In the genomic region with DNA sequence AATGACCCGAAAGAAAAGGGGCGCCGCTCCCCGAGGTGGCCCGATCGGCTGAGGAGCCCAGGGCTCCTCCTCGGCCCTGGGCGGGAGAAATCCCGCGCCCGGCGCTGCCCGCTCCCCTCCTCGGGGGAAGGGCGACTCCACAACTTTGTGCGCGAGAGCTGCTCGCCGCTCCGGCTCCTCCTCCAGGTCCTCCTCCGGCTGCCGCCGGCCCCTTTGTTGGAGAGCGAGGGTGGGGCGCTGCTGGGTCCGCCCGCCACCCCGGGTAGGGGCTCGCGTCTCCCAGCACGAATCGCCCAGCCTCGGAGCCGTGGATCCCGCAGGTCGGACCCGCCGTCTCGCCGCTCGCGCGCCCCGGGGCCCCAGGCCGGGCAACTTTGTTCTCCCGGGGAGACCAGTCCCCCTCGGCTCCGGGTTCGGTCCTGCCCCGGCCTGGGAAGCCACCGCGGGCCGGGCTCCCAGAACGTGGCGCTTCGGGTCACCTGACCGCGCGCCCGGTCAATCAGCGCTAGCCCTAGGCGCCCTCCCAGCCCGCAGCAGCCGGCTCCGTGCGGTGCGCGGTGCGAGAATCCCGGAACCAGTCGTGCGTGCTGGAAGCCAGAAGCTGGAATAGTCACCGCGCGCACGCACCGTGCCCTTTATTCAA, we compare ENCODE assay signal across 8 mouse cellular contexts. TPM values are rescaled to one million over a fixed set of nuclear protein-coding genes. Genes with fewer than 3 reads are reported as not detected.
DNase-seq lines count a peak whose midpoint lies in the region; ATAC-seq lines count a peak whose summit lies in the region.

A gene (minus strand): TSS at position 337 of the 643 bp plus-strand sequence.

- ATAC-seq in hindbrain, embryonic 14.5 days (ENCODE audit: low FRiP score), result peak; percentile 82
- ATAC-seq in megakaryocyte-erythroid progenitor cell, adult 5-6 weeks (replicated peaks; ENCODE audit: low FRiP score, low TSS enrichment, poor library complexity, severe bottlenecking), result peak; percentile 60
- no peak for ATAC-seq in erythroid progenitor cell, adult 5-6 weeks (replicated peaks; ENCODE audit: low FRiP score, poor library complexity, severe bottlenecking)

- peak within 1 kb of the TSS; percentile 72 for H3K4me3 ChIP-seq in hindbrain, embryonic 14.5 days (replicated peaks; ENCODE audit: low read length)

- intact Hi-C loops in left cerebral cortex, postnatal 14 days (cut with DNase I), result loop anchor here (5.0 kb wide), 1 partner anchor 48 kb away; no protein-coding TSS in a partner anchor

- WGBS in hindbrain, embryonic 14.5 days, result under 1% methylated on average over 67 of the region's 77 CpGs

- peak within 1 kb of the TSS; percentile 84 for H3K4me2 ChIP-seq in hindbrain, embryonic 14.5 days (replicated peaks)

- no peaks in the 10 kb centered on the region for H3K9me3 ChIP-seq in hindbrain, embryonic 14.5 days (ENCODE audit: control insufficient read depth, low read length)

- peak within 1 kb of the TSS; percentile 69 for H3K9ac ChIP-seq in hindbrain, embryonic 14.5 days

- no peaks in the 10 kb centered on the region for H3K36me3 ChIP-seq in hindbrain, embryonic 14.5 days (replicated peaks; ENCODE audit: control insufficient read depth, insufficient read depth)

- no peaks in the 10 kb centered on the region for H3K27me3 ChIP-seq in hindbrain, embryonic 14.5 days (ENCODE audit: control insufficient read depth, insufficient read depth, low read length)

- peaks cover 9% of the 10 kb centered on the region for H3K4me1 ChIP-seq in hindbrain, embryonic 14.5 days (replicated peaks; ENCODE audit: control insufficient read depth, insufficient read depth, low read length)

- peak; percentile 46 for DNase-seq in T-cell, adult 2 months (ENCODE audit: low spot score)
- DNase-seq in cerebellum, postnatal 14 days, result peak; percentile 71 to 75
- peak; percentile 46 to 65 for DNase-seq in frontal cortex, postnatal 36 days (ENCODE audit: low spot score in 2 of 2)
- DNase-seq in hindbrain, embryonic 14.5 days (ENCODE audit: low spot score), result peak; percentile 63
- peak; percentile 19 to 51 for DNase-seq in left cerebral cortex, postnatal 14 days (ENCODE audit: low spot score in 2 of 2)
- peak; percentile 64 for DNase-seq in right cerebral cortex, postnatal 4 days

- H3K27ac ChIP-seq in hindbrain, embryonic 14.5 days, result peak within 1 kb of the TSS; percentile 65

RNA-seq across cellular contexts. Expression of the gene that starts here (rescaled TPM):
- polyA plus RNA-seq in hindbrain, embryonic 14.5 days (2014; fragmentation: Nextera tagmentation; extraction: Ambion mirVana), result 25.0 and 28.2 TPM in 2 replicates
- total RNA-seq in left cerebral cortex, postnatal 14 days (2021), result 10 to 100 TPM; 47.9 to 50.3 TPM
- 22.7 and 27.6 TPM in 2 replicates for total RNA-seq in megakaryocyte-erythroid progenitor cell, adult 5-6 weeks (2014; fragmentation: Nextera tagmentation)
- 17.9 and 24.2 TPM in 2 replicates for total RNA-seq in megakaryocyte-erythroid progenitor cell, adult 5-6 weeks (2017)
- 8.3 and 23.5 TPM in 2 replicates for total RNA-seq in erythroid progenitor cell, adult 5-6 weeks (2015; ENCODE audit: low replicate concordance)
- total RNA-seq in erythroid progenitor cell, adult 5-6 weeks (2017; ENCODE audit: low replicate concordance), result 6.3 and 11.8 TPM in 2 replicates
